15 mouse cellular contexts compared by ENCODE assay signal in the genomic region with DNA sequence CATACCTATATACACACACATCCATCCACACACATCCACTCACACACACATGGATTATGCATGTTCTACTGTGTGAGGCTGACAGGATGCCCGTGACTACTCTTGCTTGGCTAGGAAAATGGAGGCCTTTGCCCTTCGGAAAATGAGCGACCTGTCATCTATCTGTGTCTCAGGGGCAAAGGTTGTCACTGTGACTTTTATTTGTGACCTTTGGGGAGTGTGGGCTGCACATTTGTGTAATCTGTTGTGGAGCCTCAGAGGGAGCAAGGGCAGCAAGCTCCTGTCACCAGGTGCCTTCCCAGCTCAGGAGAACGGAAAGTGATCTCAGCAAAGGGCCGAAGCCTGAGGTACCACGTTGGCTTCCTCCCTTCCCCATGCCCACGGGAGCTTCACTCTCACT. TPM values are rescaled to one million over a fixed set of nuclear protein-coding genes. Genes with fewer than 3 reads are reported as not detected.
DNase-seq lines count a peak whose midpoint lies in the region; ATAC-seq and TF ChIP-seq lines count a peak whose summit lies in the region.
"Had no signal": no experiment of that assay in that cellular context is flagged by ENCODE, and none has a peak within 500 bp of the region (broad histone marks: within the 10 kb centered on the region; RNA-seq: fewer than 3 reads in every experiment).

No protein-coding gene starts in this region.

- H3K4me2 ChIP-seq in heart, embryonic 12.5 days, result no peak overlapping the region
- no peak overlapping the region for H3K4me2 ChIP-seq in heart, embryonic 16.5 days (ENCODE audit: low read depth, low read length)

- TF ChIP-seq POLR2A in olfactory bulb, adult 2 months (IDR thresholded peaks at IDR 0.05; ENCODE audit: insufficient read depth, low read depth, low read length), result no peak

- no peaks in the 10 kb centered on the region for H3K27me3 ChIP-seq in heart, embryonic 12.5 days (replicated peaks)
- H3K27me3 ChIP-seq in heart, embryonic 16.5 days (ENCODE audit: control insufficient read depth, insufficient read depth, low read length), result no peaks in the 10 kb centered on the region

- peak overlapping the region; percentile 93 for H3K27ac ChIP-seq in heart, embryonic 12.5 days (ENCODE audit: poor library complexity, severe bottlenecking)
- H3K27ac ChIP-seq in left cerebral cortex, adult 2 months, result peak overlapping the region; percentile 81
- peak overlapping the region; percentile 87 for H3K27ac ChIP-seq in heart, embryonic 16.5 days (ENCODE audit: low read length)
- peak overlapping the region; percentile 70 for H3K27ac ChIP-seq in olfactory bulb, adult 2 months (ENCODE audit: insufficient read depth, low read depth, low read length)
- H3K27ac ChIP-seq: macrophage had no signal

- 68% methylated on average over 7 of the region's 7 CpGs for WGBS in heart, embryonic 12.5 days
- WGBS in heart, embryonic 16.5 days, result 66% methylated on average over 7 of the region's 7 CpGs
- 87% methylated on average over 7 of the region's 7 CpGs for WGBS in olfactory bulb, adult 2 months

- no peaks in the 10 kb centered on the region for H3K36me3 ChIP-seq in heart, embryonic 12.5 days
- no peaks in the 10 kb centered on the region for H3K36me3 ChIP-seq in heart, embryonic 16.5 days (ENCODE audit: control insufficient read depth, insufficient read depth)

- DNase-seq in heart, postnatal 10 days, result no peak
- no peak for DNase-seq in left cerebral cortex, adult 2 months (ENCODE audit: extremely low spot score in 1 of 2, low spot score in 2 of 2)
- DNase-seq in left cerebral cortex, postnatal 4 days, result no peak
- no peak for DNase-seq in right cerebral cortex, postnatal 10 days (ENCODE audit: low spot score in 2 of 2)
- no peak for DNase-seq in retina, postnatal 1 day
- DNase-seq: thymus, postnatal 4 days had no signal

- intact Hi-C loops in heart, postnatal 10 days (cut with DNase I), result no loop called here
- intact Hi-C loops in left cerebral cortex, adult 2 months (cut with DNase I), result no loop called here
- intact Hi-C loops in left cerebral cortex, postnatal 4 days (cut with DNase I), result no loop called here

- peaks cover 55% of the 10 kb centered on the region for H3K4me1 ChIP-seq in heart, embryonic 12.5 days (replicated peaks)
- H3K4me1 ChIP-seq in heart, embryonic 16.5 days (ENCODE audit: control insufficient read depth, insufficient read depth, low read length), result peaks cover 38% of the 10 kb centered on the region
- peaks cover 33% of the 10 kb centered on the region for H3K4me1 ChIP-seq in olfactory bulb, adult 2 months (ENCODE audit: control insufficient read depth, insufficient read depth, low read length)

- H3K4me3 ChIP-seq in heart, embryonic 12.5 days, result no peak overlapping the region
- no peak overlapping the region for H3K4me3 ChIP-seq in left cerebral cortex, adult 2 months
- no peak overlapping the region for H3K4me3 ChIP-seq in heart, embryonic 16.5 days (ENCODE audit: low read length)
- H3K4me3 ChIP-seq in olfactory bulb, adult 2 months (ENCODE audit: insufficient read depth, low read depth, low read length), result no peak overlapping the region

- H3K9me3 ChIP-seq in heart, embryonic 12.5 days (replicated peaks), result no peaks in the 10 kb centered on the region
- H3K9me3 ChIP-seq in heart, embryonic 16.5 days (replicated peaks; ENCODE audit: control insufficient read depth, low read length), result no peaks in the 10 kb centered on the region

- H3K9ac ChIP-seq in heart, embryonic 12.5 days, result peak overlapping the region; percentile 61
- peak overlapping the region; percentile 60 for H3K9ac ChIP-seq in heart, embryonic 16.5 days (ENCODE audit: low read length)

- no peak for ATAC-seq in heart, embryonic 12.5 days (ENCODE audit: insufficient number of reproducible peaks, low FRiP score)
- no peak for ATAC-seq in heart, embryonic 16.5 days (replicated peaks; ENCODE audit: extremely low read depth, insufficient read depth, low FRiP score)
- ATAC-seq: CD4-positive, CD25-positive, alpha-beta regulatory T cell, adult 4 months had no signal

- no peak for TF ChIP-seq CTCF in left cerebral cortex, adult 2 months (IDR thresholded peaks at IDR 0.05)
- no peak for TF ChIP-seq CTCF in olfactory bulb, adult 2 months (IDR thresholded peaks at IDR 0.05; ENCODE audit: insufficient read depth, low read depth, low read length)

RNA-seq across cellular contexts. Expression of a gene that starts 25.2 kb away (rescaled TPM):
- polyA plus RNA-seq in heart, embryonic 12.5 days (2016; fragmentation: Nextera tagmentation; extraction: Ambion mirVana), result 22.7 and 24.5 TPM in 2 replicates
- 10 to 100 TPM; 48.1 to 51.1 TPM for total RNA-seq in heart, postnatal 10 days (2021)
- total RNA-seq in left cerebral cortex, adult 2 months (2021), result 10 to 100 TPM; 10.0 to 10.6 TPM
- 1 to 10 TPM; 5.0 to 5.7 TPM for total RNA-seq in left cerebral cortex, postnatal 4 days (2021)
- 25.7 and 28.9 TPM in 2 replicates for polyA plus RNA-seq in heart, embryonic 16.5 days (2015; fragmentation: Nextera tagmentation; extraction: Ambion mirVana)
- polyA plus RNA-seq in olfactory bulb, adult 2 months (2012; ENCODE audit: insufficient read depth, insufficient read length, low replicate concordance, missing spikeins), result not detected in 2 replicates

RNA-seq across cellular contexts. Expression of a gene that starts 35.4 kb away (rescaled TPM):
- polyA plus RNA-seq in heart, embryonic 12.5 days (2016; fragmentation: Nextera tagmentation; extraction: Ambion mirVana), result not detected in 2 replicates
- not detected for total RNA-seq in heart, postnatal 10 days (2021)
- not detected for total RNA-seq in left cerebral cortex, adult 2 months (2021)
- not detected for total RNA-seq in left cerebral cortex, postnatal 4 days (2021)
- 0.56 and 1.7 TPM in 2 replicates for polyA plus RNA-seq in heart, embryonic 16.5 days (2015; fragmentation: Nextera tagmentation; extraction: Ambion mirVana)
- not detected in 2 replicates for polyA plus RNA-seq in olfactory bulb, adult 2 months (2012; ENCODE audit: insufficient read depth, insufficient read length, low replicate concordance, missing spikeins)
- total RNA-seq: adrenal gland, postnatal 14 days; layer of hippocampus, adult 8-10 months; left cerebral cortex, postnatal 36 days; monocyte, adult 5-6 weeks had no signal
- polyA plus RNA-seq: CD4-positive, CD25-positive, alpha-beta regulatory T cell, adult 4 months; macrophage had no signal

Comparison
In these comparisons a context has a peak if more than half of its experiments do, and no peak if none do; other contexts are left out.
1. RNA of a gene that starts 25.2 kb away (total RNA-seq): 48.1 to 51.1 TPM in heart, postnatal 10 days; 10.0 to 10.6 TPM in left cerebral cortex, adult 2 months and 5.0 to 5.7 TPM in left cerebral cortex, postnatal 4 days; every median in the first group is over 4 times any median in the second.
2. Peak in every context shown above with its lines, with median percentiles within 50 percentile points of each other: H3K27ac ChIP-seq.